In the genomic region with DNA sequence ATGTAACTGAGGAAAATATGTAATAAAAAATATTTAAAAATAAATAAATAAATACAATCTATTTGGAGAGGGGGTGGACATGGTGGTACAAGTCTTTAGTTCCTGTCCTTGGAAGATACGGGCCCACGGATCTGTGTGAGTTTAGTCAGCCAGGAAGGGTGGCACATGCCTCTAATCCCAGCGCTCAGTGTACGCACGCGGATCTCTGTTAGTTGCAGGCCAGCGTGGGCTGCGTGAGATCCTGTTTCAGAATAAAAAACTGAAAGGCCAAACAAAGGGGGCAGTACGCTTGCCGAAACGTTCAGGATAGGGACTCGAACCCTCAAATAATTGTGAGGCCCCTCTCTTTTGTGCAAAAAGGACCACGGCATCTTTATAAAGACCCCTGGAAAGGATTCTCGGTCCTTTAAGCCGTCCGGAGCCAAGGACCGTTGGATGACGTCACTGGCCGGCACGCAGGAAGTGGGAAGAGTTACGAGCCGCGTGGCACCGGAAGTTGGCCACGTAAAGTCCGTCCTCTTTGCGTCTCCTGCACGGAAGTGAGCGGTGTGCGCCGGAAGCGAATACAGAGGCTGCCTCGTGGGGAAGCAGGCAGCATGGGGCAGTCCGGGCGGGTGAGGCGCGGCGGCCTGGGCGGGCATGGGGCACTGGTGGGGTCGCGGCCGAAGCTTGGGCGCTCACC, we compare ENCODE assay signal across 8 mouse cellular contexts. TPM values are rescaled to one million over a fixed set of nuclear protein-coding genes. Genes with fewer than 3 reads are reported as not detected.
DNase-seq lines count a peak whose midpoint lies in the region; ATAC-seq and TF ChIP-seq lines count a peak whose summit lies in the region.

Ppan (plus strand) TSS at position 472 of the 682 bp plus-strand sequence.

- no peaks in the 10 kb centered on the region for H3K27me3 ChIP-seq in hindbrain, embryonic 10.5 days (ENCODE audit: insufficient read depth, poor library complexity, severe bottlenecking)
- H3K27me3 ChIP-seq in lung, postnatal 0 days (replicated peaks; ENCODE audit: insufficient read depth, low read length): no peaks in the 10 kb centered on the region

- H3K9me3 ChIP-seq in hindbrain, embryonic 10.5 days: 0 out of 2 replicates have a peak, but pooled peaks cover 6% of the 10 kb centered on the region
- H3K9me3 ChIP-seq in lung, postnatal 0 days (ENCODE audit: low read length): no peaks in the 10 kb centered on the region

- H3K27ac ChIP-seq in hindbrain, embryonic 10.5 days: peak within 1 kb of the TSS; percentile 94
- H3K27ac ChIP-seq in lung, postnatal 0 days (ENCODE audit: low read length): peak within 1 kb of the TSS; percentile 94

- DNase-seq in MN1 (ENCODE audit: low spot score): peak; percentile 93
- peak; percentile 96 for DNase-seq in cerebellum, adult 9-10 months
- DNase-seq in hindbrain, embryonic 10.5 days (ENCODE audit: low spot score): peak; percentile 95
- peak; percentile 97 for DNase-seq in layer of hippocampus, adult 9-11 months
- DNase-seq in lung, postnatal 0 days (ENCODE audit: low spot score): peak; percentile 99
- DNase-seq in ovary, postnatal 14 days (ENCODE audit: low spot score): peak; percentile 83
- DNase-seq in thymus, postnatal 14 days: peak; percentile 93

- peak within 1 kb of the TSS; percentile 88 for H3K4me2 ChIP-seq in lung, postnatal 0 days (replicated peaks; ENCODE audit: low read depth, low read length)

- peaks cover 37% of the 10 kb centered on the region for H3K36me3 ChIP-seq in hindbrain, embryonic 10.5 days
- H3K36me3 ChIP-seq in lung, postnatal 0 days (ENCODE audit: insufficient read depth, low read length): peaks cover 6% of the 10 kb centered on the region; the same call in 1 of the 2 replicates

- H3K4me1 ChIP-seq in hindbrain, embryonic 10.5 days (replicated peaks): peaks cover 15% of the 10 kb centered on the region
- H3K4me1 ChIP-seq in lung, postnatal 0 days (ENCODE audit: insufficient read depth, low read depth, low read length): no peaks in the 10 kb centered on the region

- TF ChIP-seq CTCF in lung, postnatal 0 days (IDR thresholded peaks at IDR 0.05): 0 out of 2 replicates have a peak, but pooled peaks have one; percentile 0

- peak within 1 kb of the TSS; percentile 98 for H3K4me3 ChIP-seq in hindbrain, embryonic 10.5 days
- H3K4me3 ChIP-seq in lung, postnatal 0 days (ENCODE audit: low read depth, low read length): peak within 1 kb of the TSS; percentile 73

- H3K9ac ChIP-seq in lung, postnatal 0 days (replicated peaks; ENCODE audit: low read depth): peak within 1 kb of the TSS; percentile 71

- peak; percentile 83 for TF ChIP-seq EP300 in lung, postnatal 0 days (IDR thresholded peaks at IDR 0.05)

- under 1% methylated on average over 43 of the region's 43 CpGs for WGBS in hindbrain, embryonic 10.5 days
- WGBS in lung, postnatal 0 days: under 1% methylated on average over 41 of the region's 43 CpGs

- peak; percentile 98 for ATAC-seq in frontal cortex, adult (ENCODE audit: low TSS enrichment)
- ATAC-seq in lung, postnatal 0 days: peak; percentile 98

RNA-seq across cellular contexts. Expression of gene Ppan, which starts in this region (rescaled TPM):
- polyA plus RNA-seq in hindbrain, embryonic 10.5 days (2016; fragmentation: Nextera tagmentation; extraction: Ambion mirVana): 80.1 and 87.3 TPM in 2 replicates
- 20.9 and 22.1 TPM in 2 replicates for polyA plus RNA-seq in lung, postnatal 0 days (2015; fragmentation: Nextera tagmentation; extraction: Ambion mirVana)

Comparison
In these comparisons a context has a peak if more than half of its experiments do, and no peak if none do; other contexts are left out.
1. Peak in every context shown above with its lines: DNase-seq, ATAC-seq, H3K4me3 ChIP-seq and H3K27ac ChIP-seq.